Mouse (Mus musculus) hindbrain, embryonic 12.5 days (tissue): ENCODE measurements around the gene Cep78. TPM values are rescaled to one million over a fixed set of nuclear protein-coding genes. Genes with fewer than 3 reads are reported as not detected.
A peak's percentile ranks its signal among the peaks of the same experiment; 100 is the strongest.

ENCODE experiments used
- ATAC-seq: fragments of 200-750 bp; cut with Nextera tagmentation; 2 replicates; pipeline ENCODE4 v1.8.0; 2017; ENCODE audit warnings: moderate TSS enrichment; ENCODE audit not compliant: low FRiP score
- H3K27ac ChIP-seq: fragments of 300-500 bp; sonication (generic); 2 replicates; pipeline ENCODE4 v1.5.1; 2016; ENCODE audit warnings: mild to moderate bottlenecking
- H3K27me3 ChIP-seq: fragments of 300-500 bp; sonication (generic); 2 replicates; pipeline ENCODE4 v1.6.1; 2016; ENCODE audit warnings: mild to moderate bottlenecking
- H3K36me3 ChIP-seq: fragments of 300-500 bp; sonication (generic); 2 replicates; pipeline ENCODE4 v1.6.1; 2016; ENCODE audit warnings: mild to moderate bottlenecking
- H3K4me1 ChIP-seq: fragments of 300-500 bp; sonication (generic); 2 replicates; pipeline ENCODE4 v1.6.1; 2016
- H3K4me2 ChIP-seq: fragments of 300-500 bp; sonication (generic); replicated peaks from 2 replicates; pipeline ENCODE4 v1.6.1; 2016; ENCODE audit warnings: mild to moderate bottlenecking
- H3K4me3 ChIP-seq: fragments of 300-500 bp; sonication (generic); 2 replicates; pipeline ENCODE4 v1.5.1; 2016; ENCODE audit warnings: mild to moderate bottlenecking
- H3K9ac ChIP-seq: fragments of 300-500 bp; sonication (generic); 2 replicates; pipeline ENCODE4 v1.6.1; 2016; ENCODE audit warnings: mild to moderate bottlenecking, moderate library complexity
- H3K9me3 ChIP-seq: fragments of 300-500 bp; sonication (generic); replicated peaks from 2 replicates; pipeline ENCODE4 v1.6.1; 2016; ENCODE audit warnings: mild to moderate bottlenecking
- WGBS: fragments of 180-500 bp; shearing (Covaris S2); methylation state at CpG from one replicate; pipeline ENCODE4 v1.1.7; 2016; 5-methylcytosine and 5-hydroxymethylcytosine counted together
- polyA plus RNA-seq: library from polyadenylated mRNA; unstranded; fragments of >200 nt; fragmentation: Nextera tagmentation; extraction: Ambion mirVana; gene quantifications from 2 replicates; pipeline ENCODE4 v1.2.1, GENCODE M21; 2016

Cep78 gene
- polyA plus RNA-seq, 1 experiment from 2014 or later = 51.0 TPM

GRCm38 (mm10) chr19:15924181-15924865 is 60.5 kb downstream of the Cep78 start:
- peak overlapping the region; percentile 64 for H3K4me3 ChIP-seq
- H3K4me2 ChIP-seq = peak overlapping the region; percentile 71
- peak; percentile 73 for ATAC-seq
- H3K27me3 ChIP-seq = no peaks in the 10 kb centered on the region
- no peaks in the 10 kb centered on the region for H3K9me3 ChIP-seq
- WGBS = under 1% methylated on average over 46 of the region's 46 CpGs
- H3K27ac ChIP-seq = peak overlapping the region; percentile 84
- H3K9ac ChIP-seq = peak overlapping the region; percentile 71
- no peaks in the 10 kb centered on the region for H3K36me3 ChIP-seq
- H3K4me1 ChIP-seq = peaks cover 17% of the 10 kb centered on the region

- H3K4me1 ChIP-seq = peaks cover 17% of the 10 kb centered on the region
- peaks cover 8% of the 10 kb centered on the region for H3K36me3 ChIP-seq
- H3K27me3 ChIP-seq = no peaks in the 10 kb centered on the region
- peak overlapping the region; percentile 64 for H3K4me3 ChIP-seq
- H3K4me2 ChIP-seq = peak overlapping the region; percentile 71
- WGBS = 36% methylated on average over 9 of the region's 9 CpGs
- H3K9me3 ChIP-seq = no peaks in the 10 kb centered on the region
- no peak overlapping the region for H3K27ac ChIP-seq
- peak overlapping the region; percentile 71 for H3K9ac ChIP-seq
- no peak for ATAC-seq
Observed at GRCm38 (mm10) chr19:15923426-15923825, 61.4 kb downstream of the Cep78 start.

GRCm38 (mm10) chr19:15919336-15919735 is 65.5 kb downstream of the Cep78 start:
- Histone ChIP-seq H3K4me1 (peaks cover 12% of the 10 kb centered on the region), H3K4me3 (no peak overlapping the region), H3K9me3 (no peaks in the 10 kb centered on the region), H3K9ac (no peak overlapping the region), H3K27me3 (no peaks in the 10 kb centered on the region), H3K36me3 (peaks cover 37% of the 10 kb centered on the region), H3K4me2 (no peak overlapping the region), H3K27ac (no peak overlapping the region)
- 96% methylated on average over 7 of the region's 7 CpGs for WGBS
- ATAC-seq = no peak

GRCm38 (mm10) chr19:15918111-15918510 is 66.7 kb downstream of the Cep78 start:
- peaks cover 49% of the 10 kb centered on the region for H3K36me3 ChIP-seq
- no peak for ATAC-seq
- H3K9ac ChIP-seq = no peak overlapping the region
- no peak overlapping the region for H3K4me2 ChIP-seq
- no peaks in the 10 kb centered on the region for H3K27me3 ChIP-seq
- H3K9me3 ChIP-seq = no peaks in the 10 kb centered on the region
- no peak overlapping the region for H3K4me3 ChIP-seq
- whole genome bisulfite sequencing = 97% methylated on average over 7 of the region's 7 CpGs
- no peak overlapping the region for H3K27ac ChIP-seq
- peaks cover 2% of the 10 kb centered on the region for H3K4me1 ChIP-seq

- no peak overlapping the region for H3K4me2 ChIP-seq
- no peak overlapping the region for H3K4me3 ChIP-seq
- no peaks in the 10 kb centered on the region for H3K27me3 ChIP-seq
- peaks cover 62% of the 10 kb centered on the region for H3K36me3 ChIP-seq
- ATAC-seq = no peak
- 95% methylated on average over 9 of the region's 9 CpGs for WGBS
- H3K27ac ChIP-seq = no peak overlapping the region
- H3K9me3 ChIP-seq = no peaks in the 10 kb centered on the region
- no peaks in the 10 kb centered on the region for H3K4me1 ChIP-seq
- H3K9ac ChIP-seq = no peak overlapping the region
Observed at GRCm38 (mm10) chr19:15913249-15913997, 71.4 kb downstream of the Cep78 start.

- Histone ChIP-seq H3K9me3 (no peaks in the 10 kb centered on the region), H3K36me3 (peaks cover 61% of the 10 kb centered on the region), H3K4me3 (no peak overlapping the region), H3K4me1 (no peaks in the 10 kb centered on the region), H3K27ac (no peak overlapping the region), H3K27me3 (no peaks in the 10 kb centered on the region), H3K9ac (no peak overlapping the region), H3K4me2 (no peak overlapping the region)
- WGBS = 82% methylated on average over 5 of the region's 5 CpGs
- no peak for ATAC-seq
Observed at GRCm38 (mm10) chr19:15911441-15911840, 73.3 kb downstream of the Cep78 start.

GRCm38 (mm10) chr19:15910987-15911386 is 73.8 kb downstream of the Cep78 start:
- ATAC-seq = no peak
- Histone ChIP-seq H3K4me3 (no peak overlapping the region), H3K27me3 (no peaks in the 10 kb centered on the region), H3K4me2 (no peak overlapping the region), H3K4me1 (no peaks in the 10 kb centered on the region), H3K27ac (no peak overlapping the region), H3K9me3 (no peaks in the 10 kb centered on the region), H3K36me3 (peaks cover 58% of the 10 kb centered on the region), H3K9ac (no peak overlapping the region)
- WGBS = 98% methylated on average over 3 of the region's 3 CpGs

GRCm38 (mm10) chr19:15910488-15910887 is 74.3 kb downstream of the Cep78 start:
- Histone ChIP-seq H3K9me3 (no peaks in the 10 kb centered on the region), H3K36me3 (peaks cover 58% of the 10 kb centered on the region), H3K27ac (no peak overlapping the region), H3K27me3 (no peaks in the 10 kb centered on the region), H3K4me1 (no peaks in the 10 kb centered on the region), H3K4me3 (no peak overlapping the region), H3K9ac (no peak overlapping the region), H3K4me2 (no peak overlapping the region)
- WGBS = 92% methylated on average over 1 of the region's 1 CpGs
- no peak for ATAC-seq

- Histone ChIP-seq H3K9me3 (no peaks in the 10 kb centered on the region), H3K36me3 (peaks cover 43% of the 10 kb centered on the region), H3K9ac (no peak overlapping the region), H3K4me1 (peaks cover 13% of the 10 kb centered on the region), H3K4me3 (no peak overlapping the region), H3K27me3 (no peaks in the 10 kb centered on the region), H3K4me2 (no peak overlapping the region), H3K27ac (no peak overlapping the region)
- 86% methylated on average over 5 of the region's 5 CpGs for WGBS
- ATAC-seq = no peak
Observed at GRCm38 (mm10) chr19:15908016-15908415, 76.8 kb downstream of the Cep78 start.

Other genes starting within 250 kb of the Cep78 start
- 96.0 and 98.2 TPM in 2 replicates for gene Psat1, start 37.7 kb downstream of the Cep78 start, polyA plus RNA-seq
- gene Gnaq, start 147.8 kb upstream of the Cep78 start, polyA plus RNA-seq = 49.3 and 54.4 TPM in 2 replicates